Mouse (Mus musculus) liver, postnatal 0 days (tissue): Measurements from ENCODE around the gene Nup88.

Experiments
- CTCF ChIP-seq: sonication (generic); IDR thresholded peaks from 2 replicates; pipeline ENCODE4 v1.5.1; 2016; ENCODE audit warnings: antibody characterized with exemption, low read depth
- EP300 ChIP-seq: IDR thresholded peaks from 2 replicates; pipeline ENCODE4 v1.6.1; 2016; ENCODE audit warnings: antibody characterized with exemption, low read depth, mild to moderate bottlenecking

DNA sequence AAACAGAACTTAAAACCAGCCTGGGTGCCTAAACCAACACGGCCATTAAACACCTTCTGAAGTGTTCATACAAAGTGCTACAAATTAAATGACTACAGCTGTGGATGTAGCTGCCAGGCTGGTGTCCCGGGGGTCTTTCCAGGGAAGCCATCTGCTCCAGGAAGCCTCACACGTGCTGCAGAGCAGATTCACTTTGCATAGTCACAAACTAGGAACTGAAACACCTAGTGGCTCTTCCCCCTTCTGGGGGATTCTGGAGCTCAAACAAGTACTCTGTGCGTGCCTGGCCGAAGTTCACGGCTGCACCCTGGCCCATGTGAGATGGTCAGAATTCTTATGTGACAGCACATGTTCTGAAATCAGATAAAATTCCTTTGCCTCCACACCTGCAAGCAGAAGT, 10.5 kb upstream of the Nup88 start:
- TF ChIP-seq CTCF (no peak), EP300 (no peak)
